Mouse (Mus musculus): ENCODE measurements at regions not wholly inside any gene's neighbourhood (a gene's known extent, or its start where the extent isn't known, plus 50 kb on each side); places are given as distances from the start of the nearest gene placed in this dataset.

DNA sequence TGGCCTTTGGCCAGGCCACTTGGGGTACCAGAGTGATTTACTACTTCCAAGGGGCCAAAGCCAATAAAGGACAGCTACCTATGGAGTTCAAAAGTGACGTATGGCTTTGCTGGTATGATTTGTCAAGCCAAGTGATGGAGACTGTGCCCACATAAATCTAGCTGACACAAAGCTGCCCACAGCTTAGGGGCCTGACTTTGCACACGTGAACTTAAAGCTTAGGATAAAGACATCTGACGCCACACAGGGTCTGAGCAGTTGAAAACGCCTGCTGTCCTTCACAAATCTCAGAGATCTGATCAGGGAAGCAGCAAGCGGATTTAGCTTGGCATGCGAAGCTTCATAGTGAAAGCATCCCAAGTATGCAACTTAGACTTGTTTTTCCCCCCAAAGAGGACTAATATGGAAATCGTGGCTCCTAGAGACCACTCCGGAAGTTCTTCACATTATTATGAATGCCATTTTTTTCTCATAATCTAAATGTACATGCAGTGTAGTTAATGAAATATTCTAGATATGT, 127.1 kb upstream of the Col8a1 start:
- TF ChIP-seq CTCF (IDR thresholded peaks at IDR 0.05; ENCODE audit: control insufficient read depth, insufficient read depth, low read length) = no peak
- TF ChIP-seq POLR2A (IDR thresholded peaks at IDR 0.05; ENCODE audit: borderline replicate concordance, control insufficient read depth, low read depth, low read length) = no peak
